Mouse (Mus musculus) duodenum, adult 2 months (tissue): ENCODE measurements around the gene Olfr1086. TPM values are rescaled to one million over a fixed set of nuclear protein-coding genes. Genes with fewer than 3 reads are reported as not detected.

Experiments
- polyA plus RNA-seq: library from polyadenylated mRNA; depleted of rRNA; stranded (reverse); fragments of >200 nt; gene quantifications from 2 replicates; pipeline ENCODE4 v1.2.3, GENCODE M21; 2012; ENCODE audit warnings: low replicate concordance; rRNA removed

Olfr1086 gene
- polyA plus RNA-seq, result not detected in 2 replicates

GRCm38 (mm10) chr2:86679992-86680391, at the start of gene Olfr1086:
TSS of gene Olfr1086 (minus strand) at chr2:86680092.

DNA sequence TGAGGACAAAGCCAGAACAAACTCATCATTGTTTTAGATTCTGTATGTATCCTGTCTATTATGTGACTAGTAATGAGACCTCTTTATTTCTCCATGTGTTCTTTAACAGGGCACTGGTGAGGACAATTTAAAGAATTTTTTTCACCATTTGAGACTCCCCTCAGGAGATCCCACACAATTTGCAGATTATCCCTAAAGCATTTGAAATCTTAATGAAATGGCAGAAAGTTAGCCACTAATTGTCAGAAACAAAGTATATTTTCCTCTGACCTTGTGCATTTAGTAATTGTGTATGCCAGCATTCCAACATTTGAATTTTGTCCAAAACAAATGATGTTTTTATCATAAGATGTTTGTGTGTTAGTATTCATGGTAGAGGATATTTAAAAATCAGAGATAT, 18.4 kb upstream of the Olfr1086 start, which contains the start of gene Olfr1087:
Gene Olfr1087, minus strand, starts transcription at position 101 of the 400 bp plus-strand sequence.

DNA sequence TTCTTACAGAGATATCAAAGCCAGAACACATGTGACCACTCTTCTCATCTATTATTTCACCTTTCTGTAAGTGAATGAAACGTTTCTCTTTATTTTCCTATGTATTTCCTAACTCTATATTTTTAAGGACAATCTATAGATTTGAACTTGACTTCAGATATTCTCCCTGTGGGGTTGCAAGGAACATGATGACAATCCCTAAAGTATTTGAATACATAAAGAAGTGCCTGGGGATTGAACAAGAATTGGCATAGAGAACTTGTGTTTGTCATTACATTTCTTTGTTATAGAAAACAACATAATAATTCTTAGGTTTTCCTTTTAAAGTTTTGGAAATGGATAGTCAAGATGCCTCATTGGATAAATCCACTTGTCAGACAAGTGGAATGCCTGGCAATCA, 18.0 kb downstream of the Olfr1086 start, which contains the start of gene Olfr1085:
Gene Olfr1085, minus strand, starts transcription at position 101 of the 400 bp plus-strand sequence.

GRCm38 (mm10) chr2:86639625-86640024, 40.3 kb downstream of the Olfr1086 start, which contains the start of gene Olfr1084:
TSS of gene Olfr1084 (minus strand) at chr2:86639725.

Other genes starting within 250 kb of the Olfr1086 start
- gene Olfr1065, start 229.5 kb downstream of the Olfr1086 start, polyA plus RNA-seq, result not detected in 2 replicates
- not detected in 2 replicates for gene Olfr1066, start 223.8 kb downstream of the Olfr1086 start, polyA plus RNA-seq
- not detected in 2 replicates for gene Olfr228, start 192.7 kb downstream of the Olfr1086 start, polyA plus RNA-seq
- not detected in 2 replicates for gene Olfr1076, start 171.6 kb downstream of the Olfr1086 start, polyA plus RNA-seq
- gene Olfr1079, start 137.6 kb downstream of the Olfr1086 start, polyA plus RNA-seq, result not detected in 2 replicates
- gene Olfr1080, start 121.9 kb downstream of the Olfr1086 start, polyA plus RNA-seq, result not detected in 2 replicates
- not detected in 2 replicates for gene Olfr1082, start 81.1 kb downstream of the Olfr1086 start, polyA plus RNA-seq
- gene Olfr1084, start 40.4 kb downstream of the Olfr1086 start, polyA plus RNA-seq, result not detected in 2 replicates
- gene Olfr1085, start 18.1 kb downstream of the Olfr1086 start, polyA plus RNA-seq, result not detected in 2 replicates
- gene Olfr1087, start 18.3 kb upstream of the Olfr1086 start, polyA plus RNA-seq, result not detected in 2 replicates
- not detected in 2 replicates for gene Olfr1089, start 53.6 kb upstream of the Olfr1086 start, polyA plus RNA-seq
- not detected in 2 replicates for gene Olfr1090, start 78.9 kb upstream of the Olfr1086 start, polyA plus RNA-seq
- not detected in 2 replicates for gene Olfr1093, start 102.4 kb upstream of the Olfr1086 start, polyA plus RNA-seq
- not detected in 2 replicates for gene Olfr141, start 129.9 kb upstream of the Olfr1086 start, polyA plus RNA-seq
- gene Olfr1094, start 144.6 kb upstream of the Olfr1086 start, polyA plus RNA-seq, result not detected in 2 replicates
- not detected in 2 replicates for gene Olfr1095, start 171.6 kb upstream of the Olfr1086 start, polyA plus RNA-seq
- gene Gm13723, start 194.7 kb upstream of the Olfr1086 start, polyA plus RNA-seq, result not detected in 2 replicates
- gene Olfr1097, start 212.1 kb upstream of the Olfr1086 start, polyA plus RNA-seq, result not detected in 2 replicates
- gene Olfr1098, start 244.5 kb upstream of the Olfr1086 start, polyA plus RNA-seq, result not detected in 2 replicates